Mouse (Mus musculus): ENCODE data around the gene Ush1c.

Gene Ush1c

DNA sequence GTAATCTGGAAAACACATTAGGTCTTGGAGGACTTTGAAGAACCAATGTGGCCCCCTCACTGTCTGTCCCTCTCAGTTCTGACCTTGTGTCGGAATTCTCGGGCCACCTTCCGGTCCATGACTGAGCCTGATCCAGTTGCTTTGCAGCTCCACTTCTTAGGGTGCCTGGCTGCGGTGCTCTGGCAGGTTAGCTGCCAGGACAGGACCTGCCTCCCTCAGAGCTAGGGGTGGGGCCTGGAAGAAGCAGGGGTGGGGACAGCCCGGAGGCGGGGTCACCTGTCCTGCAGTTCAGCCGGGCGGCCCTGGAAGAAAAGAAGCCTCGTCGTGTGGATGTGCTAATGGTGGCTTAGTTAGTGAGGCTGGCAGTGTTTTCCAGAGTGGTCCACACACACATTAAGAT lies at the start of gene Ush1c:
TSS of gene Ush1c (minus strand) at position 158 of the 400 bp plus-strand sequence.
- DNase-seq = no peak

GRCm38 (mm10) chr7:46287051-46287450 lies 48.7 kb upstream of the Ush1c start:
- no peak for DNase-seq

DNA sequence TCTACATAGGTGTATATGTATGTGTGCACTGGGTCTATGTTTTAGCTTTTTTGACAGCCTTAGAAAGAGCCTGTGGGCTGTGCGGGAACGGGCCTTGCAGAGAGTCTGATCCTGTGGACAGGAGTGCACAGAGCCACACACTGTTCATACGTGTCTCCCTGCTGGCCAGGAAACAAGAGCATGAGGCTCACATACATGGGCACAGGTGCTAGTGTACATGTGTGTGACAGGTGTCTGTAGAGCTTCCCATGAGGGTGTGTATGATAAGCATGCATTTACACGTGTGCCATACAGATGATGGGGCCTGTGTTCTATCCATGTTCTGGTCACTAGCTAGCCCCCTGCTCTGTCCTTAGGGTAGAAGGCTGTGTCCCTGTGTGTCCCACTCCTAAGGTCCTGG lies 48.1 kb upstream of the Ush1c start:
- DNase-seq = no peak

GRCm38 (mm10) chr7:46285161-46285839 lies 47.0 kb upstream of the Ush1c start:
- DNase-seq = no peak

GRCm38 (mm10) chr7:46283681-46284080 lies 45.4 kb upstream of the Ush1c start:
- DNase-seq = no peak

GRCm38 (mm10) chr7:46282276-46282675 lies 44.0 kb upstream of the Ush1c start:
- no peak for DNase-seq

DNA sequence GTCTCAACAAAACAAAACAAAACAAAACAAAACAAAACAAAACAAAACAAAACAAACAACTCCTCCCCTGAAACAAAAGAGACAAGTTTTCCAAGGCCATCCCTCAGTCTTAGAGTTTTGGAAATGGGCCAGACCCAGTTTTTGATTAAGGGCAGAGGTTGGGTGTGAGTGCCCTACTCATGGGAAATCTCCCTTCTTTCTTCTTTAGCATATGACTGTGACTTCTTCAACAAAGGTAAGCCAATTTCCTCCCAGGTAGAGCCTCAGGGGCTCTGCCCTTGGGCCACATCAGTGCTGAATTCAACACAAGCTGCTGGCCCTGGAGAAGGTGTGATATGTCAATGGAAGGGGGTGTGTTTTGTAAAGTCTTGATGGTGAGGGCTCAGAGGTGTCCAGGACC lies 42.6 kb upstream of the Ush1c start:
- no peak for DNase-seq

DNA sequence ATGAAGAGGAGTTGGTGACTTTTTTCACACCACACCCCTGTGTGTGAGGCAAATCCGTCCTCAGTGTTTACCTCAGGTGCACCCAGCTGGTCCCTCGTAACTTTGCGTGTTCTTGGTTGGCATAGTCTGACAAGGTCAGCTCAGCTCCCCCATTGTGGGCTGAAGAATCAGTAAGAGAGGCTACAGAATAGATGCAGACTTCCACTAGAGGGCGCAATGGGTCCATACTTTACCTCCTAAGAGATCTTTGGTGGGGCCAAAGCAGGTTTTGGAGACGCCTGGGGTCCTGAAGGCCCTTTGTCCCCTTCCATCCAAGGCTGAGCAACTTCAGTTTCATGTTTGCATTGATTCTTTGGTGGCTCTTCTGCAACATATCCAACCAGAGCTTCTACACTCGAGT lies 41.6 kb upstream of the Ush1c start:
- DNase-seq = peak; percentile 61

- no peak for DNase-seq
Measured at GRCm38 (mm10) chr7:46276156-46276555, 37.9 kb upstream of the Ush1c start.

GRCm38 (mm10) chr7:46251841-46252240 lies 13.5 kb upstream of the Ush1c start:
- peak; percentile 10 for DNase-seq

DNA sequence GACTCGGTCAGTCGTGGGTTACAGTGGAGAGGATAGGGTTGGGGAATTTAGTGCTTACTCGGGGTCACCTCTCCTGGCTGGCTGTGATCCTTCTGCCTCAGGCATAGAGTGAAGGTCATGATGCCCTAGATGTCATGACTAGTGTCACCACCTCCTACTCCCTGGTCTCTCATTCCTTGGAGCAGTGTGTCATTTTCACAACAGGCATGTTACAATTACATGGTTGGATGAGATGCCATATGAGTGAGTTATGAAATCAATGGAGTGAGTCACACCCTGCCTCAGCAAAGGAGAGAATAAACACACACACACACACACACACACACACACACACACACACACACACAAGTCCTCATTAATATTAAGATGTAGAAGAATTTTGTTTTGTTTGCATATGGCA lies 9.3 kb upstream of the Ush1c start:
- no peak for DNase-seq

DNA sequence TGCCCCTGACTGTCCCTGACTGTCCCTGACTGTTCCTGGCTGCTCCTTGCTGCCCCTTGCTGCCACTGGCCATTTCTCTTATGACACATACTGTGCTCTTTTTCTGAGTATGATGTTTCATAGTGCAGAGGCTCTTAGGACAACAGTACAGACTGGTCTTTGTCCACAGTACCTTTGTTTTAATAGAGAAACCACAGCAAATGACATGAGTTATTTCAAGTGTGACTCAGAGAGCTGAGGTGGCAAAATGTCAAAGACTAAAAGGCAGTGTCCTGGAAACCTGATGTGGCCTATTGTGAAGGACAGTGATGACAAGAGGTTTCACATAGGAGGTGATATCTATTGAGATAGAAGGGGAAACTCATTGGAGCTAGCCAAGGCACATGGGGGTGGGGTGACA lies 8.6 kb upstream of the Ush1c start:
- DNase-seq = no peak

DNA sequence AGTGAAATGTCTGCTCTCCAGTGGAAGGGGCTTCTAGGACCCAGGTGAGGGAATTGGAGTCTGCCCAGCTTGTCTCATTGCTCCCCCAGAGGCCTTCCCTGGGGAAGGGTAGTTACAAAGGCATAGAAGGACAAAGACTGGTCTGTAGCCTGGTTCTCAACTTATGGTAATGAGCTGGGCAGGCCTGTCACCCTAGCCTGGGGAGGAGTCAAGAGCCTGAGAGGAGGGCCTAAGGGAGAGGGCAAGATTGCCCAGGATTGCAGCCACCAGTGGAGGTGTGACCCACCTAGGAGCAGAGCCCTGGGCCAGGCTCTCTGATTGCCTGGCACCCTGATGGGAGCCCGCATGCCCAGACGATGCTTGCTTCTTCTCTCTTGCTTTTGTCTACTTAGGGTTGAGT lies 2.4 kb upstream of the Ush1c start, which contains the start of gene Otog:
TSS of gene Otog (plus strand) at position 292 of the 400 bp plus-strand sequence.
- DNase-seq = no peak

- no peak for DNase-seq
Measured at GRCm38 (mm10) chr7:46240091-46240490, 1.8 kb upstream of the Ush1c start.

DNA sequence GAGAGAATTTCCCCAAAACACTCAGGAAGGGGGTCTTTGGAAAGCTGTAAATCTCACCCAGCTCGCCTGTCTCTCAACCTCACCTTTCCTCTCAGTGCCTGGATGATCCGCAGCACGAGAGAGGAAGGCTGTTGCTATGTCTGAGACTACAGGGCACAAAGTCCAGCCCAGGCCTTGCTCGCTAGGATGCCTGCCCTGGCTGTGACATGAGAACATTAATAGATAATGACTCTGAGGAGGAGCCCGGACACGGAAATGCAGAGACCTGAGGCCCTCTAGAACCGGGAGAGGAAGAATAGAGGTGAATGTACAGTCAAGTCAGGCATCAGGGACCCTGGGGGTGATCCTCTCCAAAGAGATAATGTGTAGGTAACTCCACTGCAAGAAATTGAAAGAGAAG lies 1.1 kb downstream of the Ush1c start:
- no peak for DNase-seq

DNA sequence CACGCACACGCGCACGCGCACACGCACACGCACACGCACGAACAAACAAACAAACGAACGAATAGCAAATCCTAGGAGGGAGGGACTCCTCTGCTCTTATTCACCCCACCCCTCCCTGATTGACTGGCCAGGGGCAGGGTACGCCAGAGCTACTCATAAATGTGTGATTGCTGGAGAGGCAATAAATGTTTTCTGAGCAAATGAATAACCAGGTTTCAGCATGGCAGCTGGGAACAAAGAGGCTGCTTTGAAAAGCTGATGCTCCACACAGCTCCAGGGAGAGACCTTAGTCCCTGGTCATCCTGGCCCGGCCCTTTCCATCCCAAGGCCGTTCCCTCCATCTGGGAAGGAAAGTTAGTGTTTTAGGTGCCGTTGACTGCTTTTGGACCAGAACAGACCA lies 1.9 kb downstream of the Ush1c start:
- DNase-seq = no peak

DNA sequence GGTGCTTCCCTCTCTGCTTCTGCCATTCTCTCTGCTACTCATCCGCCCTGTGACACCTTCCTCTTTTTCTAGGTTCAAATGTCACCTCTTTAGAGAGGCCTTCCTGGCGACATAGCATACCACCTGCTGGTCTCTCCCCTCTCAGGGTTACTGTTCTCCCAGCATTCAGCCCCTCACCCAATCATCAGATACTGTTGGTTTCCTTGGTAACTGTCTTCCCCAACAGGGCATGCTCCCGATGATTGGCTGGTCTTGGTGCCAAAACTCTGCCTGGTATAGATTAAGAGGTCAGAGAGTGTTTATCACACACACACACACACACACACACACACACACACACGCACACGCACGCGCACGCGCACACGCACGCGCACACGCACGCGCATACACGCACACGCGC lies 2.4 kb downstream of the Ush1c start:
- no peak for DNase-seq

- no peak for DNase-seq
Measured at GRCm38 (mm10) chr7:46226936-46227335, 11.4 kb downstream of the Ush1c start.

GRCm38 (mm10) chr7:46226253-46226652 lies 12.1 kb downstream of the Ush1c start:
- peak; percentile 59 for DNase-seq

- no peak for DNase-seq
Measured at GRCm38 (mm10) chr7:46220591-46221129, 17.6 kb downstream of the Ush1c start.

DNA sequence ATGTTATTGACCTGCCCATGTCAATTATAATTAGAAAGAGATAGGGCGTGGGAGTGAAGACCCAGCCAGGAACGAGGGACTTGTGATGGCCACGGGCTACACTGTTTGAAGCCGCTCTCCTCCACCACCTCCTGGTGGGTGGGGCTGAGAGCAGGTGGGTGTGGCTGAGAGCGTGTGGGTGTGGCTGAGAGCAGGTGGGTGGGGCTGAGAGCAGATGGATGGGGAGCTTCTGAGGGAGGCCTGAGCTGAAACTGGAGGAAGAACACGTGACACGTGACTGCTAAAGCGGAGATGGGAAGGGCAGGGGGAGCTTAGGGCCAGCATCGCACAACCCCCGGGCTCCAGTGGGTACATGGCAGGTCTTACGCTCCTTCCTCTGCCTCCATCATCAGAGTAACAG lies 19.9 kb downstream of the Ush1c start:
- DNase-seq = peak; percentile 34

GRCm38 (mm10) chr7:46216481-46216880 lies 21.8 kb downstream of the Ush1c start:
- no peak for DNase-seq

- no peak for DNase-seq
Measured at GRCm38 (mm10) chr7:46210276-46210675, 28.0 kb downstream of the Ush1c start.

- no peak for DNase-seq
Measured at GRCm38 (mm10) chr7:46208131-46208530, 30.2 kb downstream of the Ush1c start.

DNA sequence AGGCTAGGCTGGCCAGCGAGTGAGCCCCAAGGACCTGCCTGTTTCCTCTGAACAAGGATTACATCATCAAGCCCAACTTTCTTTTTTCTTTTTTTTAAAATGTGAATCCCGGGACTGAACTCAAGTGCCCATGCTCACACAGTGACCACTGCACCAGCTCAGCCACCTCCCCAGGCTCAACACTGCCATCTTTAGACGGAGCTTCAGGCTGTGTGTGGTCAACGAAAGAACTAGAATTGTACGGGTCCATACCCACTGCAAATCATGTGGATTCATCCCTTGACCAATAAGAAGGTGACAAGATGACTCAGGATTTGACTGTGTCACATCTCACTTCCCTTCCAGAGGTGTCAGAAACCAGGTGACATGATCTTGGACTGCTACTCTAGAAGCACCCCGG lies 33.5 kb downstream of the Ush1c start:
- no peak for DNase-seq

All from thymus, postnatal 14 days (tissue).